Mouse (Mus musculus) left cerebral cortex, postnatal 36 days (tissue): Measurements from ENCODE around the gene Pde4d. TPM values are rescaled to one million over a fixed set of nuclear protein-coding genes. Genes with fewer than 3 reads are reported as not detected.
"Not testable (repeated sequence)": the region's sequence is repeated elsewhere in the genome, so short reads cannot be mapped to it uniquely, and the experiment has no call there.

ENCODE experiments used
- DNase-seq, 2 experiments: peaks; one replicate each; pipeline ENCODE4 v3.0.0; 2021 to 2022; ENCODE audit warnings: low spot score in 2 of 2, mixed read lengths in 1 of 2
- intact Hi-C: fragments of 180-260 bp; cut with DNase I; formaldehyde crosslinking; loops from one replicate; pipeline ENCODE4 v1.15.1; 2025
- total RNA-seq, 2 experiments: library from RNA; stranded (reverse); gene quantifications; 2 replicates each; pipeline ENCODE4 v1.2.3; 2021

The Pde4d gene
- total RNA-seq, 2 experiments from 2014 or later: 110 to 119 TPM

GRCm38 (mm10) chr13:108654026-108654723 is 204.4 kb downstream of the Pde4d start:
- no peak for DNase-seq
- intact Hi-C loops: no loop called here

DNA sequence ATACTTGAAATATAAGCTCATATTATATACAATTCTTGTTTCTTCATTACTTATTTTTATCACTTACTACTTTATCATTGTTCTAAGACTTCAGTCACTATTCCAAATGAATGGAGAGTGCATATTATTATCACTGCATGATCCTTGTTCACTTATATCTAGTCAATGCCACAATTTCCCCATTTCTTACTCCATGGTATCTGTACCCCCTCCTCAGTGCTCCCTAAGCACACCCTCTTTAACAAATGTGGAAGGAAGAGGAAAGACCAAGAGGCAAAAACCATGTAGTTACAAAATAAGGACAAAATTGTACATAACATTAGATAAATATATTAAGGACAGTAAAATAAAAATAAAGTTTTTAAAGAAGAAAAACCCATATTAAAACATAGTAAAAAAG is 216.8 kb downstream of the Pde4d start:
- DNase-seq: no peak
- intact Hi-C loops: no loop called here

DNA sequence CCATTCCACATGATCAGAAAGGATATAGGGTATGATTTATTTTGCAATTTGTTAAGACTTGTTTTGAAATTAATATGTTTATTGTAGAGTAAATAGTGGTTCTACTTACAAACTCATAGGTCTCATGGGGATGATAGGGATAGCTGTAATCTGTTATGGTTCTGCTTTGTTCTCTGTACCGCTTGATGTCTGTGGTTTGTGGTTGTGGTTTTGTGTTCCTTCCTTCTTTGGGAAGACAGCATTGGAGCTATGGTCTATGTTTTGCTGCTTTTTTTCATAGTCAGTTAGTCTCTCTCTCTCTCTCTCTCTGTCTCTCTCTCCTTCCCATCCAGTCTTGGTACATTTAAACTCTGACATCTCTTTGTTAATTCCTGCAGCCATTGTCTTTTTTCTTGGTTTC is 217.3 kb downstream of the Pde4d start:
- no peak for DNase-seq
- intact Hi-C loops: no loop called here

DNA sequence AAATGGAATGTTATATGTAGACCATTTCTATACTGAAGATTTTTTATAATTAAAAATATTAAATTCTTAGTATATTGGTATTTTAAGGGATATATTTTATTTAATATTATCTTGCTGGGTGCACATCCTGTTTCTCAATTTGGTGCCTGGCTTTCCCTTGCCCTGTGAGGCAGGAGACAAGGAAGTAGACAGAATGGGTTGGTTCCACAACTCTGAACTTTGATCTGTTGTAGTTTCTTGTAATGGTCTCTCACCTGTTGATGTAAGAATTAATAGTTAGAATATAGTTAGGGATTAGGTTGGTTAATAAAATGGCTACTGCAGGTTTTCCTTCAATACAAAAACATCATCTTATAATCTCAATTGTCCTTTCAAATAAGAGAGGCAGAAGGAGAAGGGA is 227.3 kb downstream of the Pde4d start:
- intact Hi-C loops: no loop called here
- no peak for DNase-seq

DNA sequence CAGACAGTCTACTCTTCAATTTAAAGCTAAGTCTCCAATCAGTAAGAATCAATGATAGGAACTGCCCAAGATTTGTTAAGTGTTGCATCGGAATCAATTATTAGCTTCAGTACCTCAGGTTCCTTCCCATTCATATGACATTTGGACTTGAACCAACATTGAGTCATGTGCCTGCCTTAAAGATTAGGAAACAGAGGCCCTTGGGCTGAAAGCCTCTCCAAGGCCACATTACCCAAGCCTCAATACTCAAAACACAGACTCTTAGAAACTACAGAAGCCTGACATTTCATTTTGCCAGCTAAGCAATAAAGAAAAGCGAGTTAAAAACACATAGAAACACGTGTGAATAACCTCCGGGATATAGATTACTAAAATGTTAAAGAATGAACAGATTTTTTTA is 233.3 kb downstream of the Pde4d start:
- no peak for DNase-seq
- intact Hi-C loops: no loop called here

GRCm38 (mm10) chr13:108685817-108686216 is 236.1 kb downstream of the Pde4d start:
- no peak for DNase-seq
- intact Hi-C loops: no loop called here

- no peak for DNase-seq
- intact Hi-C loops: no loop called here
Measured at GRCm38 (mm10) chr13:108686262-108686661, 236.5 kb downstream of the Pde4d start.

DNA sequence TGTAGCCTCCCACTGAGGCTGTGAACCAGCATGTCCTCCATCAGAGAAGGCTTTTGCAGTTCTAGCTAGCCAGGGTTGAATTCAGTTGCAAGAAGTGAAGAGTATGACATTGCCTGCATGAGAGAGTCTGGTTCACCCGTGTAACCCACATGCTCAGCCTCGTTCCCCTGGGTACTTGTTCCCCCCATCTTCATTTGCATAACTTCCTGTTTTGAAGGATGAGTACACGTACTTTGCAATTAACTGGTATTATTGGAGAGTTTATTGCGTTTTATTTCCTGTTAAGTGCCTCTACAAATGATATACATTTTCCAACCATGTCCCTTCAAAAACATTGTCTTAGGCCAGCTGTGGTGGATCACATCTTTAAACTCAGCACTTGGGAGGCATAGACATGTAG is 237.1 kb downstream of the Pde4d start:
- intact Hi-C loops: no loop called here
- DNase-seq: no peak

DNA sequence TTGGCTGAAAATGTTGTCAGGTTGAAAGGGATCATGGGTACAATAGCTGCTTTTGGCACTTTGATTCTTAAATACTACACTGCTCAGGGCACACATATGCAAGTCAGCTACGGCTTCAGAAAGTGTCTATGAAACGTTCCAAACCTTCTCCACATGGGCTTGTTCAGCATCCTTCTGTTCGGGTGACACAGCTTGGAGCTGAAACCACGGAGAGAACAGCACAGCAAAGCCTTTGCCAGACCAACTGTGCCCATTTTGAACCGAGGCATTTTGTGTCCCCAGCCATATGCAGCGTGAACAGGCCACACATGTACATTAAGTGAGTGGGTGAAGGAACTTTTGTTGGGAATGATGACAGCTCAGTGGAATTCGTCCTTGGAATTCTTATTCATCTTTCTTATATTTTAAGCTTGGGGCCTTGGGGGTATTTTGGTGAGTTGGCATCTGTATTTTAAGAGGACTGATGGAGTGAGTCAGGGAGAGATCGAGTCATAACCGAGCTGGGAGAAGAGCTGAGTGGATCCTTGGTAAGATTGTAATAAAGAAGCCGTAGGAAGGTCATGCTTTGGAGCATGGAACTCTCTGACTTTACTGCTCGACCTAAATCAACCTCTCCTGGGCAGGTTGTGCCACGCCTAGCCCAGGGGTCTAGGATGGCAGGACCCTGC is 243.3 kb downstream of the Pde4d start:
- intact Hi-C loops: no loop called here

DNA sequence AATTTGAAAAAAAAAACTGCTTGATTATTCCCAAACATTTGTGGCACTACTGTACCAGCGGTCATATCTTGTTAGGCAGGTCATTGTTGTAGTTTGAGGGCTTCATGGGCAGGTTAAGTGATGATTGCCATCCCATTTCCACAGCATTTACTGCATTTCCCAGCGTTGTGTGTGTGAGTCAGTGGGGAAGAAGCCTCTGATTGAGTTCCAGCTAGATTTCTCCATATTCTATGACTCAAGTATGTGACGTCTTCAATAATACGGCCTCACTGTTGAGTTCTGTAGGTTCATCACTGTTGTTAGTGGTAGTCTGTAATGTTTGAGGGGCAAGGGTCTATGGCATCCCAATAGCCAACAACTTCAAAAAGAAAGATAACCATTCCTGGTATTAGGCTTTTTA is 255.7 kb downstream of the Pde4d start:
- intact Hi-C loops: no loop called here
- no peak for DNase-seq

More for the DNA sequence above, 243.3 kb downstream of the Pde4d start:
- peak; percentile 17 to 32 for DNase-seq

GRCm38 (mm10) chr13:108714032-108714431 is 264.3 kb downstream of the Pde4d start:
- intact Hi-C loops: no loop called here
- DNase-seq: no peak

GRCm38 (mm10) chr13:108715029-108715428 is 265.3 kb downstream of the Pde4d start:
- intact Hi-C loops: no loop called here
- no peak for DNase-seq

DNA sequence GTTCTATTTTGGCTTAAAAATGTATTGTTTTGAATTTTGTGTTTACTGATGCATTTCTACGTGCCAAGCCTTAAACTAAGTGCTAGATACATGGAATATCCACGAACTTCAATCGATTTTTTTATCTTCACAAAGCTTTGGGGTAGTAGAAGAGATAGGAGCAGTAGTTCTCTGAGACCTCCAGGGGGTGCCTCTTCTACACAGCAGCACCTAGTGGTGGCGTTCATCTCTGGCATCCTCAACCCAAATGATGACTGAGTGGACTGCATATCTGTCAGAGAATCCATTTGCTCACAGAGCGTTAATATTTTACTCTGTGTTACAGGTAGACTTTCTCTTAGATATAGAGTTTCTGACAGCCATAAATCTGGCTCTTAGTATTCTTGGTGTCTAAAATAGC is 272.5 kb downstream of the Pde4d start:
- intact Hi-C loops: no loop called here

GRCm38 (mm10) chr13:108734356-108734755 is 284.6 kb downstream of the Pde4d start:
- DNase-seq, intact Hi-C loops: not testable (repeated sequence)

More for the DNA sequence above, 272.5 kb downstream of the Pde4d start:
- no peak for DNase-seq

DNA sequence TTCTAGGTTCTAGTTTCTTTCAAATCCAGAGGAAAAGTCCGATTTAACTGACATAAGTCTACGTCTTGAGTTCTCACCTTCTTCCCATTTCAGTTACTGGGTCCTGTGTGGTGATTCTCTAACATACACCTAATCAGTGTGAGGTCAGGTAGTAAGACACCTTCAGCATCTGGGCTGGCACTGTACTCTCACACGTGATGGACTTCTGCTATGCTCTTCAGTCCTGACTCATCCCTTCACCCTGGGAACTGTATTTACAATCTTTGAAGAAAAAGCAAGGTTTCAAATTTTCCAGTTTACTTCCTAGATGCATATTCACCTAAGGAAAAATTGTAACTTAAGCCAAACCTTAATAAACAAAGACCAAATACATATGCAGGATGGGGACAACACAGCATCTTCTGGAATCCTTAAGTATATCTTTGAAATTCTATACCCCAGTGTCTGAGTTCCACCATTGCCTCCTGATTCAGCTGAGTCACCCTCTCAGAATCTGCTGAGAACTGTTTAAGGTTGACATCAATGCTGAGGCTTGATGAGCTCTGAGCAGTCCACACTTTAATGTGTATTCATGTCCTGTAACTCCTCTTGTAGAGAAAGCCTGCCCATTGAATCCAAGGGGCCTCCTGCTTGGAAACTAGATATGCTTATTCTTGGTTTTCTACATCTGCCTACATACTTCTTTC is 301.6 kb downstream of the Pde4d start:
- DNase-seq: no peak
- intact Hi-C loops: no loop called here

GRCm38 (mm10) chr13:108757477-108757876 is 307.7 kb downstream of the Pde4d start:
- no peak for DNase-seq
- intact Hi-C loops: no loop called here

DNA sequence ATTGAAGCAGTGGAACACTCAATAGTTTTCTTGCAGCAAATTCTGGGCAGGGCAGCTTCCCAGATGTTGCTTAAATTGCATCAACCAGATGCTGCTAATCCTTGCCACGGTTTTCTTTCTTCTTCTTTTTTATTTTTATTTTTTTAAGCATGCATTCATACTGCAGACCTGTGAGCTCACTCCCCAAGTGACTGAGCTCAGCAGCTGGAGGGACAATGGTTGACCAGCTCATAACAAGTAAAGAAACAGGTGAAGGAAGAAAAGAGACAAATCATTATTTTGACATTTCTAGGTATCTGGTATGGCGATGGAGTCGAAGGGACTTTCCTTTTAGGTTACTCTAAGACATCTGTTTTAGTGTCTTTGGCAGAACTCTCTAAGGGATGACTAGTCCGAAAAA is 308.6 kb downstream of the Pde4d start:
- intact Hi-C loops: no loop called here
- no peak for DNase-seq

DNA sequence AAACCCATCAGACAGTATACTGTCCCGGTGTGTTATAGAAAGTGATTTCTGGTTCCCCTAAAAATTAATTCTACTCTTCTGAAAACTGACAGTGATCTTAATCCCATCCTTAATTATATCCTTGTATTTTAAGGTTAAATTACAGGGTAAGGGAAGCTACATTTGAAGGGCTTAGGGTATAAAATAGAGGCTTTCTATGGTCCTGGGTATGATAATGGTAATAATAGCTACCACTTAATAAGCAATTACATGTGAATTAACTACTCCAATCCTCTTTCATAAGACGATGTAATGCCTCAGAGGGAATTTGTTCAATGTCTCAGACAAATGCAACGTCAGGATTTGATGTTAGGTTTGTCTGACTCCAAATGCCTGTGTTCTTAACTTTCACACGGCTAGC is 309.4 kb downstream of the Pde4d start:
- intact Hi-C loops: no loop called here
- DNase-seq: no peak

- intact Hi-C loops: no loop called here
- no peak for DNase-seq
Measured at GRCm38 (mm10) chr13:108763295-108763694, 313.5 kb downstream of the Pde4d start.

DNA sequence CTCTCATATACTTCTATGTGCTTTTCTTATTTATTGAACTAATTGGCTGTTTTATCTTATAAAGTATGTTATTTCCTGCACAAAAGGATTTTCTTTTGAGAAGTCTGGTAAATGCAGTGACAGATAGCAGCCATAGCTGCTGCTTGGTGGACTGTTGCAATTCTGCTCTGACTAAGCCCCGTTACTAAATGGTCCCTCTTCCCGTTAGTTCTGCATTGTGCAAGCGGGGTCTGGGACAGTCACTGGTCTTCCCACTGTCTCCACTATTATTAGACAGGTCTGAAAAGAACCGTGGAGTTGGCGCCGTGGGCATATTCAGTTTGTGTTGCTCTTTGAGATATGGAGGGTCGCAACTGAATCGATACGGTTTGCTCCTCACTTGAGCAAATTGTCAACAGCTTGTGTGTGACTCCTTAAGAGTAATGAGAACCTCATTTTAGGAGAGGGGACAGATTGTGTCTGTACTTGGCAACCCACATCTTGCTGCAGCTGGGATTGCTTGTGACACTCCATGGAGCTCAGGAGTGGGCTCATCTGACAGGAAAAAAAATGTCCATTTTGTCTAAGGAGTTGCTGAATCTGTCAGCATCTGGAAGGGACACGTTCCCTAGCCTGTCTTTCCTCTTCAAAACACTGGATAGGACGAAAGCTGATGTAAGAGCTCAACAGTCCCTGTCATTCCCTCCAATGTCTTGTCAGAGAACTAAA is 316.4 kb downstream of the Pde4d start:
- intact Hi-C loops: no loop called here
- DNase-seq: peak in 1 of 2 experiments; percentile 10
